Mouse (Mus musculus) brain, embryonic 14.5 days (tissue): ENCODE data around the gene Sned1. TPM values are rescaled to one million over a fixed set of nuclear protein-coding genes. Genes with fewer than 3 reads are reported as not detected.

Experiments
- DNase-seq: peaks from one replicate; pipeline ENCODE4 v3.0.0-alpha.2; 2011; ENCODE audit warnings: low read depth
- CTCF ChIP-seq: fragments of 200-500 bp; IDR thresholded peaks from 2 replicates; pipeline ENCODE4 v1.5.1; 2012; ENCODE audit warnings: inconsistent platforms, mild to moderate bottlenecking, moderate library complexity, borderline replicate concordance; ENCODE audit not compliant: insufficient read depth, insufficient read length; ENCODE audit errors: extremely low read depth
- POLR2A ChIP-seq: fragments of 200-500 bp; IDR thresholded peaks from 2 replicates; pipeline ENCODE4 v1.6.1; 2012; ENCODE audit warnings: mild to moderate bottlenecking, inconsistent platforms, borderline replicate concordance; ENCODE audit not compliant: poor library complexity, insufficient read depth, insufficient read length, severe bottlenecking; ENCODE audit errors: extremely low read depth
- polyA plus RNA-seq: library from polyadenylated mRNA; depleted of rRNA; stranded (reverse); fragments of >200 nt; gene quantifications from 2 replicates; pipeline ENCODE4 v1.2.3, GENCODE M21; 2012

Gene Sned1
- polyA plus RNA-seq, 1 experiment = 12.9 TPM

DNA sequence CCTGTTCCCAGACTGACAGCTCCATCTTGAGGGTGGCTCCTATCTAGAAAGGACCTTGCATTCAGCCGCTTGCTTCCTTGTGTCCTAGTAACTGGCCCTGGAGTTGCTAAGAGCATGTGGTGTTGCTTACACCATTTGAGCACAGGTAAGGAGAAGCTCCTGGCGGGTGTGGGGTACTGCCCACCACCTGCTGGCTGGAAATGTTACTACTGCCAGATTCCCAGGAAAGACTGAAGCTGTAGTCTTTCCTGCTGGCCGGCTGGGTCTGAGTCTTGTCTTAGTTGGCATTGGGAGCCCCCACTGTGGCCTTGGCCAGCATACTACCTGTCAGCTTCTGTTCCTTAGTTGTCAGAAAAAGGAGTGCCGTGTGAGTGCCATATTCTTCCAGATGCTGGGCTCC lies 2.6 kb downstream of the Sned1 start:
- no peak for DNase-seq
- TF ChIP-seq POLR2A (no peak), CTCF (peak; percentile 43; the same call in 1 of the 2 replicates)

DNA sequence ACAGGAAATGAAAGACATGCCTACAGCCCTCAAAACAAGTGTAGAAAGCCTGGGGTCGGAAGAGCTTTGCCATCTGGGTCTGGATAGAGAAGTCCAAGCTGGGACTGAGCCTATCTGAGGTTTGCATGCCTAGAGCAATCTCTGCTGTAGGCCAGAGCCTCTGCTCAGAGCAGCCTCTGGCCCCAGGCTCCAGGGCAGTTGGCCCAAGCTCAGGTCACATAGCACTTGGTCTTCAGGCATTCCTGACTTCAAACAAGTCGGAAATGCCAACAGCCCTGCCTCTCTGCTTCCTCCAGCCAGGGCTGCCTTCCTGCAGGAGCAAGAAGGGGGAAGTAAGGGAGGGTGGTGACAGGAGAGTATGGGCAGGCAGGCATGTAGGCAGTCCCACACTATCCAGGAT lies 10.3 kb downstream of the Sned1 start:
- no peak for DNase-seq
- TF ChIP-seq POLR2A (no peak), CTCF (no peak)

DNA sequence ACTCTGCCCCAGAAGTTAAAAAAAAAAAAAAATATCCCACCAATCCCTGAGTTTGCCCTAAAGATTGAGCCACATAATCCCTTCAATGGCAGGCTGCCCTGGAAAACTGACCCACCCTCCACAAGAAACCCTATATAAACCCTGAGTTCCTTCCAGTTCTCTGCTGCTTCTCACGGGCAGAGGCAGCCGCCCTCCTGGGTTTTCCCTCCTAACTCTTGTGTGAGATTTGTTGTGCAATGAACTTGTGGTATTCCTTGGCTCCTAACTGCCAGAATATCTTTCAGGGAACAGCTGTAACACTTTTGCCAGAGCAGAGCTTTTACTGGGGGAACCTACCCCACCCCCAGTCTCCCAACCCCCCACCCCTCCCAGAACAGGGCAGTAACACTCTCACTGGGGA lies 16.9 kb downstream of the Sned1 start:
- DNase-seq = no peak
- no peak for TF ChIP-seq POLR2A
- TF ChIP-seq CTCF = no peak

DNA sequence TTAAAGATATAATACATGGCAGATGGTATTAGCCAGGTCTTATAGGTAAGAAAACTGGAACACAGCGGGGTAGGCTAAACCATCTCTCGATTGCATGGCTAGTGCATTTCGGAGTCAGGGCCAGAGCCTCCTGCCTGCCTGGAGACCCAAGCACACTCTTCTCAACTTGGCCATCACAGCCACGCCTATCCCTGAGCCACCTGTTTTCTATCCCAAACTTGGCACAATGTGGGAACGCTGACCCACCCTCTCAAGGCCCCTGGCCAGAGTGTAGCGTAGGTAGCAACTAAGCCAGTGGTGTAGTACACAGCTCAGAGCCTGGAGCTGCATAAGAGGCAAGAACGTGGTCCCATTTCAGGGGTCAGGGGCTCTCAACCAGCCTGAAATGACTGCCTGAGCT lies 20.1 kb downstream of the Sned1 start:
- no peak for DNase-seq
- TF ChIP-seq POLR2A (no peak), CTCF (no peak)

DNA sequence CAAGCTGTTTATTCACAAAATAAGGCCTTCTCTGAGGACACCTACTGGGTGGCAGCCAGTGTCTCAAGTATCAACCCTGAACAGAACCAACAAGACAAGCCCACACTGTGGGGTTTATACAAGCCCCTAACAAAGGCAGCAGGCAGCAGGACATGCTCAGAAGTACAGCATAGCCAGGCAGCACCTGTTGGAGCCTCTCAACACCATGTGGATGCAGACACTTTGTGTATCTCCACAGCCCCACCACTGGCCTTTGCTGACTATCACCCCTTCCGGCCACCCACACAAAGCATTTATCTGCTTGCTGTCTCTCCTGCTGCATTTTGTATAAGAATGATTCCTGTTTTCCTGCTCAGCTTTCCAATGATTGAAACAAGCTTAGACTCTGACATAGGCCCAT lies 21.9 kb downstream of the Sned1 start:
- no peak for DNase-seq
- TF ChIP-seq CTCF = no peak
- no peak for TF ChIP-seq POLR2A

DNA sequence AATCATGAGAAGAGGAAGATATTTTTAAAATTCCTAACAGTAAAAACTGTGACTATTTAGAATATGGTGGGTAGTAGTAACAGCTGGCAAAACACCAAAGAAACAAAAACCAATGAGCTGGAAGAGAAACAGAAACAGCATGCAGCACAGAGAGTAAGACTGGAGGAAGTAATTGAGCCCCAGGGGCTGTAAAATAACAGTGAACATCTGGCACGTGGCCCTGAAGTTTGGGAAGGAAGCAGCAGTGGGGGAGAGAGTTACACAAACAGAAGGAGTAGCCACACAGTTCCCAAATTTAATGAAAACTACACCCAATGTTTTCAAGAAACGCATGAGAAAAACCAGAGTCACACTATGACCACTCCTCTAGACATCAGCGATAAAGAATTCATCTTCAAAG lies 31.6 kb downstream of the Sned1 start:
- DNase-seq = peak; percentile 19
- TF ChIP-seq POLR2A (no peak), CTCF (no peak)

DNA sequence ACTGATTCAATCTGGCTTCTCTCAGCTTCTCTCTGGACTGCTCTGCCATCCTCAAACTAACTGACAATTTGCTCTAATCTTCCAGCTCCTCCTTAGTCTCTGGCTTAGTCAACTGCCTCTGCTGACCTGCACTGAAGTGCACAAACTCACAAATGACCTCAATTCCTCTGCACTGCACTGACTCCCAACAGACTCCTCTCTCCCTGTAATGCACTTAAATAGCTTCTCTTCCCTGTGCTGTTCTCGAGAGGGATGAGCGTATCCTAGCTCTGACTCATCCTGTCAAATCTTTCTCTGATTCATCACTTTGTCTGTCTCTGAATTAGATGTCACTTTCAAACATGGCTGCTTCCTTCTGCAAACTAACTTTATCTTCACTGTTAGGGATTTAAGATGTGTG lies 32.6 kb downstream of the Sned1 start:
- TF ChIP-seq POLR2A (no peak), CTCF (no peak)
- DNase-seq = no peak

DNA sequence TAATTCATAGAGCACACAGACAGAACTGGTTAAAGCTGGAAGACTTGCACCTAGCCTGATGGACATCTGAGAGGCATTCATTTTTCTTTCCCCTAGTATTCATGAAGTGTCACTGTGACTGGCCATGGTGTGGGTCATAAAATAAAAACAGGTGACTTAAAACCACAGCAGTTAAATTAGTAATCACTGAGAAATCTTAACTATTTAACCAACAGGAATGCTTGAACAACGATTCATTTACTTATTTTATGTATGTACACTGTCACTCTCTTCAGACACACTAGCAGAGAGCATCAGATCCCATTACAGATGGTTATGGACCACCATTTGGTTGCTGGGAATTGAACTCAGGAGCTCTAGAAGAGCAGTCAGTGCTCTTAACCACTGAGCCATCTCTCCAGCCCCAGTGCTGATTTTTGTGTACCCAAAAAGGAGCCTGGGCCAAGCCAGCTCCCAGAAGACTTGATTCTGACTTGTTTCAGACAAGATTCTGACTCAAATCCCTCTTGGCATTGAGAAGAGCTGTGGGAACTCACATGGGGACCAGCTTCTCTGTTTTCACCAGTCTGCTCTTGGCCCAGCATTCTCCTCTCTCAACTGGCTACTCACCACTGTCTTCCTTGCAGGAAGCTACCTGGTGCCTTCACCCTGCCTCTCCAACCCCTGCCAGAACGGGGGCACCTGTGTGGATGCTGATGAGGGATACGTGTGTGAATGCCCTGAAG lies 35.0 kb downstream of the Sned1 start:
- no peak for DNase-seq

DNA sequence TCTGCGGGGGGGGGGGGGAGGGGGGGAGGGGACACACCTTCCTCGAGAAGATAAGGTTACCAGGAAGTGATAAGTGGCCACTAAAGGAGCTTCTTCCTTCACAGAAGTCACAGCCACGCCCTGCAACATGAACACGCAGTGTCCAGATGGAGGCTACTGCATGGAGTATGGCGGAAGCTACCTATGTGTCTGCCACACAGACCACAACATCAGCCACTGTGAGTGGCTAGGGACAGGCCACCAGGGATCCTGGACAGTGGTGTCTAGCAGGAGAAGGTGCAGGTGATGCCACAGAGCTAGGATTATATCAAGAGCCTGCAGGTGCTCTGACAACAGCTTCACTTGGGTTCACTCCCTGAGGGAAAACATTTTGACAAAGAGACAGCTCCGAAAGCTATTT lies 36.1 kb downstream of the Sned1 start:
- TF ChIP-seq CTCF (no peak), POLR2A (no peak)
- no peak for DNase-seq

More for the DNA sequence above, 35.0 kb downstream of the Sned1 start:
- TF ChIP-seq POLR2A = no peak
- no peak for TF ChIP-seq CTCF

DNA sequence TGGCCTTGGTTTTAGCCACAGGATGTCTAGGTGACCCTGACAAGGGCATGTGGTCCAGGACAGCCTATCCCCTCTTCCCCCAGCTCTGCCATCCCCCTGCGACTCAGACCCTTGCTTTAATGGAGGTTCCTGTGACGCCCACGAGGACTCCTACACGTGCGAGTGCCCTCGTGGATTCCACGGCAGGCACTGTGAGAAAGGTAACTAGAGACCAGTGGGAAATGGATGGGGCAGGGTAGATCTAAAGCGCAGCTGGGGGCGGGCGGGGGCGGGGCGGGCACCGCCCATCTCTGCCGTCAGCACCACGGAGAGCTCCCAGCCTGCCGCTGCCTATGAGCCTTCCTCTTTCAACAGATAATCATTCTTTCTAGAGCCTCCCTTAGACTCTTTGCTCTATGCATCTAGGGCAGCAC lies 36.8 kb downstream of the Sned1 start:
- TF ChIP-seq CTCF (no peak), POLR2A (no peak)
- peak; percentile 40 for DNase-seq

DNA sequence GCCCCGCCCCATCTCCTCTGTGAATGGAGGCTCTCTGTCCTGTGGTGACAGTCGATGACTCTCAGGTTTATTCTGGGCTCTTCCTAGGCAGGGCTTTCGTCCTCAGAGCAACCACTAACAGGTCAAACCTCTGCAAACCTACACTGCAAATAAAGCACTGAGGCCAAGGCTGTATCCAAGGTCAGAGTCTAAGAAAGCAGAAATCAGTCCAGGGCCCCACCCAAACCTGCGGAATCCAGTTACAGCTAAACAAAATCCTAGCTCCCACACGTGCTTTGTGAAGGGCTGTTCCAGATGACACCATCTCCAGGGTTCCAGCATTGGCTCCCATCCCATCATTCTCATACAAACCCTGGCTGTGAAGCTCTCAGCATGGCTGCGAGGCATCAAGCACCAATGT lies 39.9 kb downstream of the Sned1 start:
- TF ChIP-seq POLR2A = no peak
- no peak for TF ChIP-seq CTCF
- DNase-seq = no peak

DNA sequence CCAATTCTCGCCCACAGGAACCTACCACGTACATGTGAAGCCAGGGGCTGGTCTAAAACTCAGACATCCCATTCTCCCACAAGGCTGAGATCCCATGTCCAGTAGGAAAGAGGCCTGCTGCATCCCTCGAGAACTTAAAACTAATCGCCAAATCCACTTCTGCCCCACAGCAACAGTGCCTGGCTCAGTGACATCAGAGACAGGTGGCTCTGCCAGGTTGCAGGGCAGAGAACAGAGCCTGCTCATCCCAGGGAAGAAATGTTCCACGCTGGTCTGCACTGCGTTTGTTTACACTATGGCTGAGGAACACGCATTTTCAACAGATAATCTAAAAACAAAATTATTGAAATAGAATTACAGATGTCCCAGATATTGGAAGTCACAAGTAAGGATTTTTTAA lies 41.4 kb downstream of the Sned1 start:
- no peak for DNase-seq
- TF ChIP-seq POLR2A (no peak), CTCF (no peak)
